ENCODE assay signal across 10 mouse cellular contexts in genomic region chr19:43905985-43906384, GRCm38 (mm10). TPM values are rescaled to one million over a fixed set of nuclear protein-coding genes. Genes with fewer than 3 reads are reported as not detected.
DNase-seq lines count a peak whose midpoint lies in the region; ATAC-seq lines count a peak whose summit lies in the region.
"Had no signal": no experiment of that assay in that cellular context is flagged by ENCODE, and none has a peak within 500 bp of the region (broad histone marks: within the 10 kb centered on the region; RNA-seq: fewer than 3 reads in every experiment).

No protein-coding gene starts in this region.

- no peak for ATAC-seq in midbrain, embryonic 11.5 days (ENCODE audit: low FRiP score)
- ATAC-seq in midbrain, embryonic 15.5 days (replicated peaks), result no peak
- ATAC-seq in common myeloid progenitor, adult 5-6 weeks (replicated peaks; ENCODE audit: low read depth, poor library complexity, severe bottlenecking), result peak; percentile 58; the same call in 1 of the 2 replicates
- ATAC-seq in frontal cortex, adult (ENCODE audit: low TSS enrichment), result no peak
- no peak for ATAC-seq in forebrain, embryonic 13.5 days
- ATAC-seq: Patski had no signal

- H3K4me3 ChIP-seq in midbrain, embryonic 11.5 days (ENCODE audit: low read depth, low read length), result no peak overlapping the region
- H3K4me3 ChIP-seq in midbrain, embryonic 15.5 days, result no peak overlapping the region
- H3K4me3 ChIP-seq in forebrain, embryonic 13.5 days, result no peak overlapping the region
- H3K4me3 ChIP-seq: heart, embryonic 13.5 days had no signal

- no peak overlapping the region for H3K27ac ChIP-seq in midbrain, embryonic 11.5 days (ENCODE audit: low read depth, low read length)
- no peak overlapping the region for H3K27ac ChIP-seq in midbrain, embryonic 15.5 days
- no peak overlapping the region for H3K27ac ChIP-seq in forebrain, embryonic 13.5 days
- H3K27ac ChIP-seq: heart, embryonic 13.5 days had no signal

- 48% methylated on average over 5 of the region's 5 CpGs for WGBS in midbrain, embryonic 11.5 days
- 42% methylated on average over 5 of the region's 5 CpGs for WGBS in midbrain, embryonic 15.5 days
- WGBS in forebrain, embryonic 13.5 days, result 50% methylated on average over 5 of the region's 5 CpGs

- H3K27me3 ChIP-seq in midbrain, embryonic 11.5 days (ENCODE audit: control insufficient read depth, insufficient read depth, low read length), result no peaks in the 10 kb centered on the region
- no peaks in the 10 kb centered on the region for H3K27me3 ChIP-seq in midbrain, embryonic 15.5 days (replicated peaks)
- no peaks in the 10 kb centered on the region for H3K27me3 ChIP-seq in forebrain, embryonic 13.5 days
- H3K27me3 ChIP-seq: heart, embryonic 13.5 days; Patski had no signal

- H3K9me3 ChIP-seq in midbrain, embryonic 11.5 days (ENCODE audit: control insufficient read depth, low read length), result no peaks in the 10 kb centered on the region
- no peaks in the 10 kb centered on the region for H3K9me3 ChIP-seq in midbrain, embryonic 15.5 days
- no peaks in the 10 kb centered on the region for H3K9me3 ChIP-seq in forebrain, embryonic 13.5 days (replicated peaks)
- H3K9me3 ChIP-seq: heart, embryonic 13.5 days had no signal

- H3K4me2 ChIP-seq in midbrain, embryonic 11.5 days, result no peak overlapping the region
- H3K4me2 ChIP-seq in midbrain, embryonic 15.5 days, result no peak overlapping the region
- no peak overlapping the region for H3K4me2 ChIP-seq in forebrain, embryonic 13.5 days
- H3K4me2 ChIP-seq: heart, embryonic 13.5 days had no signal

- no peaks in the 10 kb centered on the region for H3K36me3 ChIP-seq in midbrain, embryonic 11.5 days (ENCODE audit: control insufficient read depth, insufficient read depth, low read length)
- no peaks in the 10 kb centered on the region; the same call in 1 of the 2 replicates for H3K36me3 ChIP-seq in midbrain, embryonic 15.5 days (replicated peaks)
- peaks cover 8% of the 10 kb centered on the region; the same call in 1 of the 2 replicates for H3K36me3 ChIP-seq in forebrain, embryonic 13.5 days (ENCODE audit: poor library complexity, severe bottlenecking)

- DNase-seq in cerebellum, postnatal 36 days, result peak; percentile 26 to 33
- DNase-seq in cerebellum, adult 11-12 months, result no peak
- DNase-seq in midbrain, embryonic 11.5 days (ENCODE audit: low spot score, missing footprints), result peak; percentile 89
- peak; percentile 51 to 64 for DNase-seq in lung, adult 18-20 months

- no peak overlapping the region for H3K9ac ChIP-seq in midbrain, embryonic 11.5 days (ENCODE audit: low read length)
- H3K9ac ChIP-seq in midbrain, embryonic 15.5 days, result no peak overlapping the region
- no peak overlapping the region for H3K9ac ChIP-seq in forebrain, embryonic 13.5 days
- H3K9ac ChIP-seq: heart, embryonic 13.5 days had no signal

- H3K4me1 ChIP-seq in midbrain, embryonic 11.5 days (ENCODE audit: control insufficient read depth, insufficient read depth, low read length), result peaks cover 4% of the 10 kb centered on the region; the same call in 1 of the 2 replicates
- no peaks in the 10 kb centered on the region for H3K4me1 ChIP-seq in midbrain, embryonic 15.5 days
- H3K4me1 ChIP-seq in forebrain, embryonic 13.5 days, result 0 out of 2 replicates have a peak, but pooled peaks cover 6% of the 10 kb centered on the region
- H3K4me1 ChIP-seq: heart, embryonic 13.5 days had no signal

RNA-seq across cellular contexts. Expression of gene Dnmbp, which starts 34.0 kb away (rescaled TPM):
- 13.5 and 14.5 TPM in 2 replicates for polyA plus RNA-seq in midbrain, embryonic 11.5 days (2014; fragmentation: Nextera tagmentation; extraction: Ambion mirVana)
- polyA plus RNA-seq in midbrain, embryonic 15.5 days (2015; fragmentation: Nextera tagmentation; extraction: Ambion mirVana), result 8.1 and 8.8 TPM in 2 replicates
- total RNA-seq in common myeloid progenitor, adult 5-6 weeks (2017), result 8.4 and 9.0 TPM in 2 replicates
- 11.6 and 12.4 TPM in 2 replicates for polyA plus RNA-seq in forebrain, embryonic 13.5 days (2015; fragmentation: Nextera tagmentation; extraction: Ambion mirVana)
